Mouse (Mus musculus) midbrain, embryonic 16.5 days (tissue): ENCODE measurements around the gene Fam126a. TPM values are rescaled to one million over a fixed set of nuclear protein-coding genes. Genes with fewer than 3 reads are reported as not detected.

Source experiments
- ATAC-seq: fragments of 200-750 bp; cut with Nextera tagmentation; 2 replicates; pipeline ENCODE4 v1.8.0; 2017; ENCODE audit warnings: moderate TSS enrichment
- H3K27ac ChIP-seq: fragments of 300-500 bp; sonication (generic); 2 replicates; pipeline ENCODE4 v1.5.1; 2014; ENCODE audit warnings: mild to moderate bottlenecking, low read length, mixed read lengths
- H3K27me3 ChIP-seq: fragments of 300-500 bp; sonication (generic); 2 replicates; pipeline ENCODE4 v1.6.1; 2014; ENCODE audit warnings: low read depth, low read length, mixed read lengths; ENCODE audit not compliant: control insufficient read depth, insufficient read depth
- H3K36me3 ChIP-seq: fragments of 300-500 bp; sonication (generic); 2 replicates; pipeline ENCODE4 v1.6.1; 2014; ENCODE audit warnings: mild to moderate bottlenecking, low read length, moderate library complexity, mixed read lengths; ENCODE audit not compliant: control insufficient read depth, insufficient read depth
- H3K4me1 ChIP-seq: fragments of 300-500 bp; sonication (generic); 2 replicates; pipeline ENCODE4 v1.6.1; 2014; ENCODE audit warnings: mild to moderate bottlenecking, low read length, mixed read lengths; ENCODE audit not compliant: control insufficient read depth, insufficient read depth
- H3K4me2 ChIP-seq: fragments of 300-500 bp; sonication (generic); 2 replicates; pipeline ENCODE4 v1.6.1; 2014; ENCODE audit warnings: mild to moderate bottlenecking, low read length, mixed read lengths
- H3K4me3 ChIP-seq: fragments of 300-500 bp; sonication (generic); 2 replicates; pipeline ENCODE4 v1.5.1; 2014; ENCODE audit warnings: low read depth, mild to moderate bottlenecking, low read length, moderate library complexity, mixed read lengths
- H3K9ac ChIP-seq: fragments of 300-500 bp; sonication (generic); 2 replicates; pipeline ENCODE4 v1.6.1; 2014; ENCODE audit warnings: low read depth, low read length, mixed read lengths
- H3K9me3 ChIP-seq: fragments of 300-500 bp; sonication (generic); replicated peaks from 2 replicates; pipeline ENCODE4 v1.6.1; 2014; ENCODE audit warnings: mild to moderate bottlenecking, low read length, mixed read lengths; ENCODE audit not compliant: control insufficient read depth, poor library complexity, severe bottlenecking
- WGBS: fragments of 180-500 bp; shearing (Covaris S2); extraction: QIAGEN DNeasy Blood & Tissue Kit; methylation state at CpG from one replicate; pipeline ENCODE4 v1.1.7; 2014; 5-methylcytosine and 5-hydroxymethylcytosine counted together
- polyA plus RNA-seq: library from polyadenylated mRNA; unstranded; fragments of >200 nt; fragmentation: Nextera tagmentation; extraction: Ambion mirVana; gene quantifications from 2 replicates; pipeline ENCODE4 v1.2.1, GENCODE M21; 2015

The Fam126a gene
- polyA plus RNA-seq, 1 experiment from 2014 or later = 29.8 TPM

DNA sequence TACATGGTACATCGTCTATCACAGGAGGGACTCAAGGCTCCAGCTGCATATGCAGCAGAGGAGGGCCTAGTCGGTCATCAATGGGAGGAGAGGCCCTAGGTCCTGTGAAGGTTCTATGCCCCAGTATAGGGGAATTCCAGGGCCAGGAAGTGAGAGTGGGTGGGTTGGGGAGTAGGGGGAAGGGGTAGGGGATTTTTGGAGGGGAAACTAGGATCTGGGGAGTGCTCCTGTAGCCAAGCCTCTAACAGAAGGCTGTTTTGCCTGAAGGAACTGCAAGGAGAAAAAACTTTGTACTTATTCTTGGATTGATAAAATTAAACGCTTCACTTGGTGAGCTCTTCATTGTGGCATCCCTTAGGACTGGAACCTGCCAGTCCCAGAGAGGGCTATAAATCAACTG, 30.5 kb upstream of the Fam126a start:
- no peak overlapping the region for H3K4me2 ChIP-seq
- no peaks in the 10 kb centered on the region for H3K4me1 ChIP-seq
- no peaks in the 10 kb centered on the region for H3K27me3 ChIP-seq
- H3K9me3 ChIP-seq = no peaks in the 10 kb centered on the region; the same call in 1 of the 2 replicates
- no peak overlapping the region for H3K27ac ChIP-seq
- no peak for ATAC-seq
- H3K9ac ChIP-seq = no peak overlapping the region
- WGBS = 82% methylated on average over 3 of the region's 3 CpGs
- H3K36me3 ChIP-seq = no peaks in the 10 kb centered on the region
- H3K4me3 ChIP-seq = no peak overlapping the region

DNA sequence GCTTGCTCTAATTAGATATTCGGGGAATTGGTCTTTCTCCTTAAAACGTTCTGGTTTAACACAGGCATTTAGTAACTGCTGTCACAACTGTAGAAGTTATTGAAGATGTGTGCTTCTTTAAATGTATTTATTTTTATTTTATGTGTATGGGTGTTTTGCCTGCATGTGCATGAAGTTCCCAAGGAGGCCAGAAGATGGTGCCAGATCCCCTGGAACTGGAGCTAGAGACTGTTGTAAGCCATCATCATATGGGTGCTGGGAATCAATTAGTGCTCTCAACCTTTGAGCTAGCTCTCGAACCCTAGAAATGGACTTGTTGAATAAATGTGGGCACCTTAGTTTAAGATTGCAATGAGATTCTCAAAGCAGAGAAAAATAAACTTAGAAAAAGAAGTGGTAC, 27.1 kb upstream of the Fam126a start:
- ATAC-seq = no peak
- H3K9ac ChIP-seq = no peak overlapping the region

DNA sequence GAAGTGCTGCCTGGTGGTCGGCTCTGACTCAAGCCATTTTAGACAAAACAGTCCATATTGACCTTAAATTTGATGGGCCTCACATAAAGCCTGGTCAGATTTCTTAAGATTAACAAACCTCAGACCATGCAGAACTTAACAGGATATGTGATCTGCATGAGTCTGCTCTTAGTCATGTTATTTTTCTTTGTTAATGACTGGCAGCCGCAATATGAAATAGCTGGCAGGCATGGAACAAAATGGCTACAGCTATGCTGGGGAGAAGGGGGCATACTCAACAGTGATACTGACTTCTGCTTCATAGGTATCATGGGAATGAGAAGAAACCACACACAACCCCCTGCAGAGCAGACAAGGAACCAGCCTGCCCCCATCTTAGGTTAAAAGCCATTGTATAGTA, 26.4 kb upstream of the Fam126a start:
- no peaks in the 10 kb centered on the region for H3K36me3 ChIP-seq
- H3K27ac ChIP-seq = no peak overlapping the region
- H3K4me3 ChIP-seq = no peak overlapping the region
- no peak overlapping the region for H3K4me2 ChIP-seq
- H3K9me3 ChIP-seq = no peaks in the 10 kb centered on the region; the same call in 1 of the 2 replicates
- ATAC-seq = no peak
- H3K27me3 ChIP-seq = no peaks in the 10 kb centered on the region
- WGBS = 98% methylated on average over 2 of the region's 2 CpGs
- H3K4me1 ChIP-seq = 0 out of 2 replicates have a peak, but pooled peaks cover 2% of the 10 kb centered on the region
- H3K9ac ChIP-seq = no peak overlapping the region

More for the DNA sequence above, 27.1 kb upstream of the Fam126a start:
- no peaks in the 10 kb centered on the region; the same call in 1 of the 2 replicates for H3K9me3 ChIP-seq
- 0 out of 2 replicates have a peak, but pooled peaks cover 2% of the 10 kb centered on the region for H3K4me1 ChIP-seq
- no peak overlapping the region for H3K27ac ChIP-seq
- WGBS = 79% methylated on average over 3 of the region's 3 CpGs
- no peaks in the 10 kb centered on the region for H3K27me3 ChIP-seq
- H3K36me3 ChIP-seq = no peaks in the 10 kb centered on the region
- no peak overlapping the region for H3K4me3 ChIP-seq
- H3K4me2 ChIP-seq = no peak overlapping the region

DNA sequence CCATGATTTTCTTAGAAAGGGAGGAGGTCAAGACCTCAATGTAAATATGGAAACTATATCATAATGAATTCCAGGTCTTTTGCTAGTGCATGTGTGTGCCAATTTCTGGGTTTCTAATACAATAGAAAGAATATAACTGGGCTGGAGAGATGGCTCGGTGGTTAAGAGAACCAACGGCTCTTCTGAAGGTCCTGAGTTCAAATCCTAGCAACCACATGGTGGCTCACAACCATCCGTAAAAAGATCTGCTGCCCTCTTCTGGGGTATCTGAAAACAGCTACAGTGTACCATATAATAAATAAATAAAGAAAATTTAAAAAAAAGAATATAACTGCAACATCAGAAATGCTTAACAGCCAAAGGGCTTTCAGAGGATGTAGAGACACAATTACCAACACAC, 23.9 kb upstream of the Fam126a start:
- WGBS = 95% methylated on average over 3 of the region's 3 CpGs
- H3K36me3 ChIP-seq = no peaks in the 10 kb centered on the region

DNA sequence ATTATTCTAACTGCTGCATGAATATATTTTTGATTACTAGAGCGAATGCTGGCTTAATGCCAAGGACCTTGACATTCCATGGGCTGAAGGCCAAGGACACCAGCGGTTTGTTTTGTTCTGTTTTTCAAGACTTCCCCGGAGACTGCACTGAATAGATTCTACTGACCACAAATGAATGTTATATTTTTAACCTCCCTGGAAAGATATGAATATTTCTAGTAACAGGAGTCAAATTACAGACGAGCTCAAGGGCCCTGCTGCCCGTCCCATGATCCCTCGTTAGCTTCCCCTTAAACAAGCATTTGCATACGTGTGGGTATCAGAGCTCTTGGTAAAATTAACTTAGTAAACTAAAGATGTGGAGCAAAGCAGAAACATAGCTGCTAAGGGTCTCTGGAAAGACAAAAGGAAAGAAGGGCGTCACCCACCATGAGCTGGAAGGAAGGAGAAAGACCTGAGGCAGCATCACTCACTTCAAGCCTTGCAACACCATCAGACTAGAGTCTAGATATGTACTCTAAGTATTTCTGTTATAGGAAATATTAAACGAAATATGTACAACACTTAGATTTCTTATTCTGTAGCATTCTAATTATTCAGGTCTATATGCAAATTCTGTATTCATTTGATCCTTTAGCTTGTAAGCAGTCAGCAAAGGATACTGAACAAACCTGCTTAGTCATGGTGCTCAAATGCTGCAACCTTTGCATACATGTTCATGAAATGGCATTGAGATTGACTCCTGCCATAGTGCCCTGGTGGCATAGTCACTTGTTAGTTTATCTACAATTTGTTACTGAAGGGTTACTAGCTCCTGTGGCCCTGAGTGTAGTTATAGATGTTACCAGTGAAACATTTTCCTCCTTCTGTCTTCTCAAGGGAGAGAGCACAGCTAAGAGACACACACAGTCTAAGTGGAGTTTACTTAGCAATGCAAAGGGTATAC, 23.0 kb upstream of the Fam126a start:
- Histone ChIP-seq H3K4me3 (no peak overlapping the region), H3K9ac (no peak overlapping the region), H3K9me3 (no peaks in the 10 kb centered on the region; the same call in 1 of the 2 replicates), H3K4me2 (no peak overlapping the region), H3K27ac (no peak overlapping the region), H3K36me3 (no peaks in the 10 kb centered on the region), H3K27me3 (no peaks in the 10 kb centered on the region), H3K4me1 (0 out of 2 replicates have a peak, but pooled peaks cover 2% of the 10 kb centered on the region)
- WGBS = 40% methylated on average over 9 of the region's 9 CpGs
- ATAC-seq = no peak

More for the DNA sequence above, 23.9 kb upstream of the Fam126a start:
- Histone ChIP-seq H3K4me3 (no peak overlapping the region), H3K4me1 (0 out of 2 replicates have a peak, but pooled peaks cover 2% of the 10 kb centered on the region), H3K27me3 (no peaks in the 10 kb centered on the region), H3K27ac (no peak overlapping the region), H3K9ac (no peak overlapping the region), H3K9me3 (no peaks in the 10 kb centered on the region; the same call in 1 of the 2 replicates), H3K4me2 (no peak overlapping the region)
- ATAC-seq = no peak

DNA sequence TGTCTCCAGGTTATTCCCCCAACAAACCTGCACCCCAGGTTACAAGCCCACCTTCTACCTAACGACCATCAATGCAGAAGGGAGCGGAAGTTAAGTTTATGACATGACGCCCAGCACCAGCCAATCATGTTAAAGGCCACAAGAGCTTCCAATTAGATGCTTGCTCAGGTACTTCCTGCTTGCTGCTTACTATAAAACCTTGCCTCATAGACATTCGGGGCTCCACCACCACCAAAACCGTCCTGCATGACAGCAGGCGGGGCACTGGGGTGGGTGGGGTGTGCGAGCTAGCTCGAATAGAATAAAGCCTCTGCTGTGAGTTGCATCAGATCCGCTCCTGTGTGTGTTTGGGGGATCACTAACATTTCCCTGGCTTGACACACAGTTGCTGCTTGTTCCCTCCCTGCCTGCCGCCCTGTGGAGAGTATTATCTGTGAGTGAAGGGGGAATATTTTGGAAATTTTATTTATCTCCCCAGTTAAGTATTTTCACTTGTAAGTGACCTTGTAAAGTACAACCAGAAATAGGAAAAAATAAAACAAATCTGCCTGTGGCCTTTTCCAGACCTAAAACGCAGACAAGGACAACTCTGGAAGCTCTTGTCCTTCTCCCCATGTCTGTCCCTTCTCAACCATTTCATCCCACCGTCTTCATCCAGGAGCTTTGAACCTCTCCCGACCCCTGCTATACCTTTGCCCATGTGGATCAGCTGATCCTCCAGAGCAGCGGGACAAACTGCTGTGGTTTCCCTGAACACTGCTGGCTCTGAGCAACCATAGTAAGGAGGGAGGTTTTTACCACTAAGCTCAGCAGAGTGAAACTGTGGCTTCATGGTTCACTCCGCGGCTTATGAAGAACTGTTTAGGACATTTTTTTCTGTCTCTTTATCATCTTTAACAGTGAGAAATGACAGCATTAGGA, 21.5 kb upstream of the Fam126a start:
- H3K4me1 ChIP-seq = 0 out of 2 replicates have a peak, but pooled peaks cover 2% of the 10 kb centered on the region
- 67% methylated on average over 16 of the region's 16 CpGs for WGBS
- H3K4me3 ChIP-seq = no peak overlapping the region
- no peak for ATAC-seq
- no peak overlapping the region for H3K27ac ChIP-seq
- no peaks in the 10 kb centered on the region; the same call in 1 of the 2 replicates for H3K9me3 ChIP-seq
- H3K27me3 ChIP-seq = no peaks in the 10 kb centered on the region
- no peak overlapping the region for H3K9ac ChIP-seq
- H3K4me2 ChIP-seq = no peak overlapping the region
- no peaks in the 10 kb centered on the region for H3K36me3 ChIP-seq

DNA sequence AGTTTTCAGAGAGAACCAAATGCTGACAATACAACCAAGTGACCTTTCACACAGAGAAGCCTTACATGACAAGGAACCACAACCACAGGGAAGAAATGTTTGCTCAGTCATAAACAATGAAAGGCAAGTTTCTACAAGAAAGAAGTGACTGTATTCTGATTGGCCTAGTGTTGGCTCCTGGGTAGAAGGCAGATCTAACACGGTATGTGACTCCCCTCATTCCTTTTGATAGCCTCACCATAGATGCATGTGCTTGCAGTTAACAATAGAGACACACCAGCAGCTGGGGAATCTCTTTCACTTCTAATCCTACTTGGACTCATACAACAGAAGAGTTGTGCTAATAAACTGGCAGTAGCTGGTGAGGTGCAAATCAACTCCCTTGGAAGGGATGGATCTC, 17.3 kb upstream of the Fam126a start:
- Histone ChIP-seq H3K27ac (no peak overlapping the region), H3K36me3 (no peaks in the 10 kb centered on the region), H3K27me3 (no peaks in the 10 kb centered on the region), H3K4me1 (no peaks in the 10 kb centered on the region), H3K9ac (no peak overlapping the region), H3K9me3 (no peaks in the 10 kb centered on the region), H3K4me3 (no peak overlapping the region), H3K4me2 (no peak overlapping the region)
- no peak for ATAC-seq
- WGBS = 16% methylated on average over 1 of the region's 1 CpGs

DNA sequence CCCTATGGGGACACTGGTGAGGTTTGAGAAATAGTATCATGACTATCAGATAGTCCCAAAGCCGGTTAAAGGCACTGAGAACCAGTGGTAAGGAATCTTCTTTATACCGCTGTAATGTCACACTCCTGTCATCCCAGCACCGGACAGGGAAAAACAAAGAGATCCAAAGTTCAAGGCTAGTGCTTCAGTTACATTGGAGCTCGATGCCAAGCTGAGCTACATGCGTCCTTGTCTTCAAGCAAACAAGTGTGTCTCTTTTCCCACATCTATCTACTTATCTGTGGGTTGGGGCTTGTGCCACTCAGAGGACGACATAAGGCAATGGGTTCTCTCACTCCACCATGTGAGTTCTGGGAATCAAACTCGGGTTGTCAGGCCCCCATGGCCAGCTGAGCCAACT, 16.5 kb upstream of the Fam126a start:
- no peaks in the 10 kb centered on the region for H3K36me3 ChIP-seq
- ATAC-seq = no peak

More for the DNA sequence above, 16.5 kb upstream of the Fam126a start:
- Histone ChIP-seq H3K4me1 (no peaks in the 10 kb centered on the region), H3K27me3 (no peaks in the 10 kb centered on the region), H3K4me2 (no peak overlapping the region), H3K9me3 (no peaks in the 10 kb centered on the region), H3K4me3 (no peak overlapping the region), H3K9ac (no peak overlapping the region), H3K27ac (no peak overlapping the region)
- 86% methylated on average over 7 of the region's 7 CpGs for WGBS
